ENCODE assay signal across 8 mouse cellular contexts in genomic region chr7:143069751-143070400, GRCm38 (mm10). TPM values are rescaled to one million over a fixed set of nuclear protein-coding genes. Genes with fewer than 3 reads are reported as not detected.
DNase-seq lines count a peak whose midpoint lies in the region; ATAC-seq and TF ChIP-seq lines count a peak whose summit lies in the region.

No protein-coding gene starts in this region.

- peak overlapping the region; percentile 94 for H3K4me3 ChIP-seq in spleen, adult 2 months (ENCODE audit: extremely low read depth, insufficient read depth, insufficient read length)
- H3K4me3 ChIP-seq in heart, postnatal 0 days (ENCODE audit: low read depth, low read length): peak overlapping the region; percentile 56
- H3K4me3 ChIP-seq in liver, embryonic 13.5 days (replicated peaks): peak overlapping the region; percentile 88
- H3K4me3 ChIP-seq in stomach, embryonic 15.5 days (replicated peaks): peak overlapping the region; percentile 82

- TF ChIP-seq CTCF in spleen, adult 2 months (IDR thresholded peaks at IDR 0.05; ENCODE audit: extremely low read depth, insufficient read depth, insufficient read length, insufficient replicate concordance): no peak
- TF ChIP-seq CTCF in heart, postnatal 0 days (IDR thresholded peaks at IDR 0.05; ENCODE audit: low read depth): no peak

- peak; percentile 53 for DNase-seq in adrenal gland, adult 8-10 months
- DNase-seq in adrenal gland, postnatal 36 days: no peak
- DNase-seq in spleen, adult 2 months (ENCODE audit: low read depth in 1 of 2, low spot score in 2 of 2): peak in 1 of 2 experiments; percentile 19
- no peak for DNase-seq in spleen, postnatal 36 days (ENCODE audit: low spot score in 2 of 2)
- no peak for DNase-seq in heart, postnatal 0 days (ENCODE audit: low spot score)
- DNase-seq in liver, embryonic 13.5 days: no peak
- no peak for DNase-seq in layer of hippocampus, postnatal 14 days (ENCODE audit: low spot score in 2 of 2)

- no peak for TF ChIP-seq POLR2A in spleen, adult 2 months (IDR thresholded peaks at IDR 0.05; ENCODE audit: low read depth, low read length)

- H3K4me1 ChIP-seq in spleen, adult 2 months (ENCODE audit: control insufficient read depth, insufficient read depth, insufficient read length): peaks cover 14% of the 10 kb centered on the region; the same call in 1 of the 2 replicates
- peaks cover 19% of the 10 kb centered on the region for H3K4me1 ChIP-seq in heart, postnatal 0 days (ENCODE audit: control insufficient read depth, insufficient read depth)
- peaks cover 35% of the 10 kb centered on the region for H3K4me1 ChIP-seq in liver, embryonic 13.5 days (replicated peaks)
- H3K4me1 ChIP-seq in stomach, embryonic 15.5 days: peaks cover 23% of the 10 kb centered on the region

- H3K27ac ChIP-seq in spleen, adult 2 months (ENCODE audit: insufficient read depth, low read length): peak overlapping the region; percentile 83
- peak overlapping the region; percentile 98 for H3K27ac ChIP-seq in heart, postnatal 0 days (ENCODE audit: low read depth)
- H3K27ac ChIP-seq in liver, embryonic 13.5 days: peak overlapping the region; percentile 77
- H3K27ac ChIP-seq in stomach, embryonic 15.5 days: peak overlapping the region; percentile 92

- no peaks in the 10 kb centered on the region for H3K9me3 ChIP-seq in heart, postnatal 0 days (replicated peaks; ENCODE audit: control insufficient read depth, low read length)
- no peaks in the 10 kb centered on the region for H3K9me3 ChIP-seq in liver, embryonic 13.5 days (replicated peaks)
- no peaks in the 10 kb centered on the region for H3K9me3 ChIP-seq in stomach, embryonic 15.5 days

- H3K4me2 ChIP-seq in heart, postnatal 0 days (ENCODE audit: low read depth, low read length): peak overlapping the region; percentile 82
- H3K4me2 ChIP-seq in liver, embryonic 13.5 days: peak overlapping the region; percentile 99
- peak overlapping the region; percentile 91 for H3K4me2 ChIP-seq in stomach, embryonic 15.5 days

- 9% methylated on average over 30 of the region's 30 CpGs for WGBS in spleen, adult 2 months
- 10% methylated on average over 25 of the region's 30 CpGs for WGBS in heart, postnatal 0 days
- WGBS in liver, embryonic 13.5 days (ENCODE audit: insufficient replicate concordance): 8% methylated on average over 30 of the region's 30 CpGs
- 10% methylated on average over 30 of the region's 30 CpGs for WGBS in stomach, embryonic 15.5 days

- peaks cover 9% of the 10 kb centered on the region for H3K36me3 ChIP-seq in spleen, adult 2 months (ENCODE audit: control insufficient read depth, insufficient read depth, low read length)
- peaks cover 40% of the 10 kb centered on the region for H3K36me3 ChIP-seq in heart, postnatal 0 days (replicated peaks; ENCODE audit: control insufficient read depth, insufficient read depth, low read length)
- peaks cover 41% of the 10 kb centered on the region for H3K36me3 ChIP-seq in liver, embryonic 13.5 days
- peaks cover 34% of the 10 kb centered on the region for H3K36me3 ChIP-seq in stomach, embryonic 15.5 days

- no peak for ATAC-seq in heart, postnatal 0 days (ENCODE audit: insufficient read depth, low read depth)
- no peak; the same call in 1 of the 2 replicates for ATAC-seq in liver, embryonic 13.5 days (ENCODE audit: low read depth)
- ATAC-seq in stomach, embryonic 15.5 days (ENCODE audit: insufficient read depth, low FRiP score, low read depth): no peak

- no peaks in the 10 kb centered on the region for H3K27me3 ChIP-seq in spleen, adult 2 months (ENCODE audit: control insufficient read depth, insufficient read depth, low read length)
- no peaks in the 10 kb centered on the region for H3K27me3 ChIP-seq in heart, postnatal 0 days (ENCODE audit: control insufficient read depth, insufficient read depth, low read length)
- H3K27me3 ChIP-seq in liver, embryonic 13.5 days: no peaks in the 10 kb centered on the region
- H3K27me3 ChIP-seq in stomach, embryonic 15.5 days (replicated peaks): no peaks in the 10 kb centered on the region

- TF ChIP-seq EP300 in heart, postnatal 0 days (IDR thresholded peaks at IDR 0.05; ENCODE audit: low read depth): no peak

- H3K9ac ChIP-seq in heart, postnatal 0 days (replicated peaks; ENCODE audit: low read depth, low read length): peak overlapping the region; percentile 78
- H3K9ac ChIP-seq in liver, embryonic 13.5 days: peak overlapping the region; percentile 89
- H3K9ac ChIP-seq in stomach, embryonic 15.5 days: peak overlapping the region; percentile 76

RNA-seq across cellular contexts. Expression of gene Tssc4, which starts 0.8 kb away (rescaled TPM):
- total RNA-seq in adrenal gland, adult 8-10 months (2022): 10 to 100 TPM; 26.5 to 36.9 (median 33.5) TPM
- 10 to 100 TPM; 32.4 to 33.3 TPM for total RNA-seq in adrenal gland, postnatal 36 days (2021)
- polyA plus RNA-seq in spleen, adult 2 months (2012; rRNA removed): 62.9 and 85.0 TPM in 2 replicates
- 61.9 and 71.7 TPM in 2 replicates for total RNA-seq in heart, postnatal 0 days (2014; rRNA removed; ENCODE audit: low replicate concordance)
- 33.7 and 34.0 TPM in 2 replicates for polyA plus RNA-seq in heart, postnatal 0 days (2015; fragmentation: Nextera tagmentation; extraction: Ambion mirVana)
- polyA plus RNA-seq in liver, embryonic 13.5 days (2015; fragmentation: Nextera tagmentation; extraction: Ambion mirVana): 44.2 and 45.3 TPM in 2 replicates
- 78.7 and 84.8 TPM in 2 replicates for polyA plus RNA-seq in stomach, embryonic 15.5 days (2015; fragmentation: Nextera tagmentation; extraction: Ambion mirVana)
- 10 to 100 TPM; 51.8 to 56.9 TPM for total RNA-seq in layer of hippocampus, postnatal 14 days (2021)

RNA-seq across cellular contexts. Expression of gene Cd81, which starts 17.3 kb away (rescaled TPM):
- 100 to 1,000 TPM; 689 to 780 (median 728) TPM for total RNA-seq in adrenal gland, adult 8-10 months (2022)
- 100 to 1,000 TPM; 689 to 765 TPM for total RNA-seq in adrenal gland, postnatal 36 days (2021)
- polyA plus RNA-seq in spleen, adult 2 months (2012; rRNA removed): 300 and 352 TPM in 2 replicates
- 1,221 and 1,316 TPM in 2 replicates for total RNA-seq in heart, postnatal 0 days (2014; rRNA removed; ENCODE audit: low replicate concordance)
- polyA plus RNA-seq in heart, postnatal 0 days (2015; fragmentation: Nextera tagmentation; extraction: Ambion mirVana): 793 and 811 TPM in 2 replicates
- polyA plus RNA-seq in liver, embryonic 13.5 days (2015; fragmentation: Nextera tagmentation; extraction: Ambion mirVana): 130 and 131 TPM in 2 replicates
- polyA plus RNA-seq in stomach, embryonic 15.5 days (2015; fragmentation: Nextera tagmentation; extraction: Ambion mirVana): 551 and 575 TPM in 2 replicates
- total RNA-seq in layer of hippocampus, postnatal 14 days (2021): 100 to 1,000 TPM; 495 to 503 TPM

RNA-seq across cellular contexts. Expression of gene Trpm5, which starts 24.6 kb away (rescaled TPM):
- total RNA-seq in adrenal gland, adult 8-10 months (2022): under 1 TPM; 0.17 to 0.32 (median 0.27) TPM
- under 1 TPM in 1 of 2 experiments, not detected in 1; 0.43 TPM for total RNA-seq in adrenal gland, postnatal 36 days (2021)
- 0.66 and 0.95 TPM in 2 replicates for polyA plus RNA-seq in spleen, adult 2 months (2012; rRNA removed)
- total RNA-seq in heart, postnatal 0 days (2014; rRNA removed; ENCODE audit: low replicate concordance): 0.61 and 2.1 TPM in 2 replicates
- polyA plus RNA-seq in heart, postnatal 0 days (2015; fragmentation: Nextera tagmentation; extraction: Ambion mirVana): 0.70 and 1.6 TPM in 2 replicates
- 0.73 and 0.75 TPM in 2 replicates for polyA plus RNA-seq in liver, embryonic 13.5 days (2015; fragmentation: Nextera tagmentation; extraction: Ambion mirVana)
- 14.1 and 16.0 TPM in 2 replicates for polyA plus RNA-seq in stomach, embryonic 15.5 days (2015; fragmentation: Nextera tagmentation; extraction: Ambion mirVana)
- under 1 TPM; 0.24 to 0.44 TPM for total RNA-seq in layer of hippocampus, postnatal 14 days (2021)

RNA-seq across cellular contexts. Expression of gene Kcnq1, which starts 36.3 kb away (rescaled TPM):
- 10 to 100 TPM in 2 of 4 experiments, 1 to 10 TPM in 2; 3.7 to 14.9 (median 9.0) TPM for total RNA-seq in adrenal gland, adult 8-10 months (2022)
- 1 to 10 TPM; 2.9 to 7.6 TPM for total RNA-seq in adrenal gland, postnatal 36 days (2021)
- 1.1 and 1.2 TPM in 2 replicates for polyA plus RNA-seq in spleen, adult 2 months (2012; rRNA removed)
- total RNA-seq in heart, postnatal 0 days (2014; rRNA removed; ENCODE audit: low replicate concordance): 73.3 and 75.9 TPM in 2 replicates
- 36.4 and 37.2 TPM in 2 replicates for polyA plus RNA-seq in heart, postnatal 0 days (2015; fragmentation: Nextera tagmentation; extraction: Ambion mirVana)
- polyA plus RNA-seq in liver, embryonic 13.5 days (2015; fragmentation: Nextera tagmentation; extraction: Ambion mirVana): 0.27 and 0.57 TPM in 2 replicates
- polyA plus RNA-seq in stomach, embryonic 15.5 days (2015; fragmentation: Nextera tagmentation; extraction: Ambion mirVana): 9.1 and 13.2 TPM in 2 replicates
- total RNA-seq in layer of hippocampus, postnatal 14 days (2021): 1 to 10 TPM; 1.0 to 1.6 TPM
